Mouse (Mus musculus): Measurements from ENCODE around the gene Cdc34. TPM values are rescaled to one million over a fixed set of nuclear protein-coding genes. Genes with fewer than 3 reads are reported as not detected.

Gene Cdc34
- total RNA-seq, 2 experiments from 2014 or later, result 80.7 to 84.8 TPM

GRCm38 (mm10) chr10:79671396-79672087, 10.5 kb upstream of the Cdc34 start:
- intact Hi-C loops (cut with DNase I), result no loop called here
- no peak for TF ChIP-seq CTCF (IDR thresholded peaks at IDR 0.05)
- no peak overlapping the region for H3K4me3 ChIP-seq

DNA sequence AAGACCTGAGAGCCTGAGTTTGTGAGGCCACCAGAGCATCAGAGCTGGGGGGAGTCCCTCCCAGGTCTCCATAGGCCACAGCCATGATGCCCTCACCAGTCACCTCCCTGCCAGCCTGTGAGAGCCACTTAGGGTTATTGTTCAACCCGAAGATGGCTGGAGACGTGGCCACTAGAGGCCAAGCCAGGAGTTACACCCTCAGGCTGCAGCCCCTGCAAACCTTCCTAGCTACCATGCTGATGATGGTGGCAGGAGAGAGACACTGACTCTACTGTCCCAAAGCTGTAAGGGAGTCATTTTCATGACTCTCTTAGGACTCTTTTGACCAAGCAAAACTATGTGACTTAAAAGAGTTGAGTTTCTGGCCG, 9.9 kb upstream of the Cdc34 start:
- no peak for DNase-seq (ENCODE audit: extremely low spot score in 1 of 2, low spot score in 2 of 2)
- H3K4me3 ChIP-seq, result no peak overlapping the region
- no peak; the same call in 1 of the 2 replicates for TF ChIP-seq CTCF (IDR thresholded peaks at IDR 0.05)
- no peak overlapping the region for H3K27ac ChIP-seq
- intact Hi-C loops (cut with DNase I), result no loop called here

More at GRCm38 (mm10) chr10:79671396-79672087, 10.5 kb upstream of the Cdc34 start:
- no peak for DNase-seq (ENCODE audit: extremely low spot score in 1 of 2, low spot score in 2 of 2)
- no peak overlapping the region for H3K27ac ChIP-seq

- no peak for DNase-seq (ENCODE audit: extremely low spot score in 1 of 2, low spot score in 2 of 2)
- Histone ChIP-seq H3K27ac (no peak overlapping the region), H3K4me3 (no peak overlapping the region)
- intact Hi-C loops (cut with DNase I), result no loop called here
- no peak for TF ChIP-seq CTCF (IDR thresholded peaks at IDR 0.05)
These were observed 8.9 kb upstream of the Cdc34 start for GRCm38 (mm10) chr10:79673054-79673453.

DNA sequence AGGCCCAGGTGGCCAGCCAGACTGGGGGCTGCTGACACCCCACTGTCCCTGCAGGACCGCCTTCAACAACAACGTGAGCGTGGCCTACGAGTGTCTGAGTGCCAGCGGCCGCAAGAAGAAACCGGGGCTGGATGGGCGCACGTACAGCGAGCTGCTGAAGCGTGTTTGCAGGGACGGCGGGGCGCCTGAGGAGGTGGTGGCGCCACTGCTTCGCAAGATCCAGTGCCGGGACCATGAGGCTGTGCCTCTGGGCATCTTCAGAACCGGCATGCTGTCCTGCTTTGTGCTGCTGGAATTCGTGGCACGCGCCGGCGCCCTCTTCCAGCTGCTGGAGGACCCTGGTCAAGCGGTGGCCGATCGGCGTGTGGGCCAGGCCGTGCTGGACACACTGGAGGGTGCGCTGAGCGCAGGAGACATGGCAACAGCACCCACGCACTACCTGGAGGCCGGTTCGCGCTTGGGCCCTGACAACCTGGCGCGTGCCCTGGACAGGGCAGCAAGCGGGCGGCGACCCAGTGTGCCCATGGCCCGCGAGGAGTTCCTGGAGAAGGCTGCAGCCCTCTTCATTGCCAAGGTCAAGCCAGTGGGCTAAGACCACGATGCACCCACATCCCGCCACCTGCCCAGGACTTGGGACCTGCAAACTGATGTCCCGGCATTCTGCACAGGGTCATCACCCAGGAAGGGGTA, 6.5 kb upstream of the Cdc34 start:
- H3K4me3 ChIP-seq, result no peak overlapping the region
- no peak overlapping the region for H3K27ac ChIP-seq
- intact Hi-C loops (cut with DNase I), result no loop called here
- DNase-seq (ENCODE audit: extremely low spot score in 1 of 2, low spot score in 2 of 2), result no peak
- no peak for TF ChIP-seq CTCF (IDR thresholded peaks at IDR 0.05)

DNA sequence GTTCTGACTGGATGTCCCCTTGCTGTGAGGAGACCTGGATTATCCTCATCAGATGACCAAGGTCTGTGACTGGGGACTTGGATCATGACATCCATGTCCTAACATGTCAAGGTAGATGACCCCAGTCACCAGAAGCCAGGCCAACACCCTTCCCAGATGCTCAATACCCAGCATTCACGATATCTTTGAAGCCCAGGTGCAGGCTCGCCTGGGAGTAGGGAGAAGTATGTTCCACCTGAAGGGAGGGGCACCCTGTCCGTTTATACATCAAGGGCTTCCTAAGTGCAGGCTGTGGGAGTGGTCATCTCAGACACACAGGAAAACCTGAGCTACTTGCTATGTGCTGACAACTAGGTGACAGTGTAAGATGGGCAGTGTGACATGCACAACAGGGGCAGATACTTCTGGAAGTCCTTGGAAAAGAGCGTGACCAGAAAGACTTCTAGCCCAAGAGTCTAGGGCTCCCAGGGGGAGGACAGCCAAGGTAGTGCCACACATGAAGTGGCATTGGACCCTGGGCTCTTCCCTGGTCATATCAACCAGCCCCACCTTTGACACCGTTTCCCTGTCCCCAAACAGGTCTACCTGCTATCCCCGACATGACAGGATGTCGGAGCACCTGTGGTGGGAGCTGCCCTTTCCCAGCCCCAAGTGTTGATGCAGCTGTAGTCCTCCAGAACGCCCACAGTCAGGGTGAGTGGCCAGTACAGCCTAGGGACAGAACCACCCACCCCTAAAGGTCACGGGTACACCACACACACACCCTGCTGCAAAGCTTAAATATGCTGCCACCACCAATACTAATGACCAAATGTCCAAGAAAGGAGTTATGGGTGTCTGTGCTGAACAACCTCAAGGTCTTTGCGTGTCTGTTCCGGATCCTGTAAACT, 1.1 kb upstream of the Cdc34 start:
- DNase-seq (ENCODE audit: extremely low spot score in 1 of 2, low spot score in 2 of 2), result no peak
- intact Hi-C loops (cut with DNase I), result loop anchor here (1.0 kb wide), 1 partner anchor 12 kb away; the partner anchor contains the start of gene Tpgs1
- H3K27ac ChIP-seq, result peak overlapping the region; percentile 85
- H3K4me3 ChIP-seq, result peak overlapping the region; percentile 47
- no peak for TF ChIP-seq CTCF (IDR thresholded peaks at IDR 0.05)

DNA sequence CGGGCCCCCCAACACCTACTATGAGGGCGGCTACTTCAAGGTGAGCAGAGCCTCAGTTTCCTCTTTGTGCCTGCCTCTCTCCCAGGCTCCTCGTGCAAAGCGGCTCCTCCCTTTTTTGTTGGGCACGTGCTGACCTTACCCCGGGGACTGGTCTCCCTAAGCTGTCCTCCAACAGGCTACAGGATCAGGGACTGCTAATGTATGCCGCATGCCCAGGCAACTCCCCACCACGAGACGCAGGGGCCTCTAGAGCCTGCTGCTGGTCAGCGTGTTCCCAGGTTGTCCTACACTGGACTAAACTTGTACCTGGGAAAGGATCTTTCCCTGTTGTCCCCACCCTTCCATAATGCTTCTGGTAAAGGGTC, 538 bp downstream of the Cdc34 start:
- Histone ChIP-seq H3K4me3 (peak overlapping the region; percentile 63), H3K27ac (peak overlapping the region; percentile 77)
- TF ChIP-seq CTCF (IDR thresholded peaks at IDR 0.05), result no peak
- DNase-seq (ENCODE audit: extremely low spot score in 1 of 2, low spot score in 2 of 2), result no peak
- intact Hi-C loops (cut with DNase I), result no loop called here

DNA sequence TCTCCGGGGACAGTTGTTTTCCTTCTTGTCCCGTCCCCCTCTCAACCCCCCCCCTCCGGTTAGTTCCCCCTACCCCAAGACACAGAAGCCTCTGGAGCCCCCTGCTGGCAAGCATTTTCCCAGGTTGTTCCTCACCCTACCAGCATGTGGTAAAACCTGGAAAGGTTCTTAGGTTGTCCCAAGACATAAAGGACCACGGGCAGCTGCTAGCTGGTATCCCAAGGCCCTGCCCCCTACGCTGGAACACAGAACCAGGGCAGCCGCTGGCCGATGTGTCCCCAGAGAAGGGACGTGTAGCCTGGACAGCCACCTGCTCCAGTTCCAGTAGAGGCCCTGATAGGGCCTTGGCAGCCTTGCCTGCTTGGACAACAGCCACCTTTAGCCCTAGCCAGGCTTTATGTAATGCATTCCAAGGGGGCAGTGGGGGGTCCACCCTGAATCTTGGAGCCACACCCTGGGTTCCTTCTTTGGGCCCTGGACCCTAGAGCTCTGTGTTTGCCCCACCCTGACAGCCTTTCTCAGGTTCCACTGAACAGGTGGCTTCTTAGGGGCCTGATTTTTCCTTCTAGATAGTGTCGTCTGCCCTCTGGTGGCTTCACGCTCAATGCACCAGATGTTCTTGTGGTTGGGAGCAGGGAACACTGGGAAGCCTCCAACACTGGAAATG, 1.1 kb downstream of the Cdc34 start:
- peak; percentile 42 for TF ChIP-seq CTCF (IDR thresholded peaks at IDR 0.05)
- DNase-seq (ENCODE audit: extremely low spot score in 1 of 2, low spot score in 2 of 2), result no peak

GRCm38 (mm10) chr10:79683726-79684640, 2.0 kb downstream of the Cdc34 start:
- intact Hi-C loops (cut with DNase I), result no loop called here
- no peak for TF ChIP-seq CTCF (IDR thresholded peaks at IDR 0.05)
- Histone ChIP-seq H3K27ac (peak overlapping the region; percentile 77), H3K4me3 (peak overlapping the region; percentile 63)
- no peak for DNase-seq (ENCODE audit: extremely low spot score in 1 of 2, low spot score in 2 of 2)

More for the DNA sequence above, 1.1 kb downstream of the Cdc34 start:
- peak overlapping the region; percentile 63 for H3K4me3 ChIP-seq
- intact Hi-C loops (cut with DNase I), result no loop called here
- H3K27ac ChIP-seq, result peak overlapping the region; percentile 77

GRCm38 (mm10) chr10:79684770-79685600, 3.0 kb downstream of the Cdc34 start:
- intact Hi-C loops (cut with DNase I), result no loop called here
- H3K27ac ChIP-seq, result no peak overlapping the region
- DNase-seq (ENCODE audit: extremely low spot score in 1 of 2, low spot score in 2 of 2), result no peak
- no peak overlapping the region for H3K4me3 ChIP-seq
- TF ChIP-seq CTCF (IDR thresholded peaks at IDR 0.05), result no peak

DNA sequence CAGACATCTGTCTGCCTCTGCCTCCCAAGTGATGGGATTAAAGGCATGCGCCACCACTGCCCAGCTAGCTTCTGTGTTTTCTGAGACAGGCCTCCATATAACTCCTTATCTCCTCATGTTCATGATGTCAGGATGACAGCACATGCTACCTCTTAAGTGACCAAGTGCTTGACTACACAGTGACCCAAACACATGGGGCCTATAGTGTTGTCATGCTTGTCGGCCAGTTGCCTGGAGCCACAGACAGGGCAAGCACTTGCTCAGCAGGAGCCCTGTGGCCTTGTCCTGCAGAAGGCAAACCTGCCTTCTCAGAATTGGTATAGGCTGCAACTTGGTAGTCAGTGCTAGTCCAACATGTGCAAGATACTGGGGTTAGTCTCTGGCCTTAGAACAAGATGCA, 4.2 kb downstream of the Cdc34 start:
- Histone ChIP-seq H3K27ac (no peak overlapping the region), H3K4me3 (no peak overlapping the region)
- no peak for TF ChIP-seq CTCF (IDR thresholded peaks at IDR 0.05)
- intact Hi-C loops (cut with DNase I), result no loop called here
- no peak for DNase-seq (ENCODE audit: extremely low spot score in 1 of 2, low spot score in 2 of 2)
